Mouse (Mus musculus): ENCODE measurements at regions not wholly inside any gene's neighbourhood (a gene's known extent, or its start where the extent isn't known, plus 50 kb on each side); places are given as distances from the start of the nearest gene placed in this dataset.

DNA sequence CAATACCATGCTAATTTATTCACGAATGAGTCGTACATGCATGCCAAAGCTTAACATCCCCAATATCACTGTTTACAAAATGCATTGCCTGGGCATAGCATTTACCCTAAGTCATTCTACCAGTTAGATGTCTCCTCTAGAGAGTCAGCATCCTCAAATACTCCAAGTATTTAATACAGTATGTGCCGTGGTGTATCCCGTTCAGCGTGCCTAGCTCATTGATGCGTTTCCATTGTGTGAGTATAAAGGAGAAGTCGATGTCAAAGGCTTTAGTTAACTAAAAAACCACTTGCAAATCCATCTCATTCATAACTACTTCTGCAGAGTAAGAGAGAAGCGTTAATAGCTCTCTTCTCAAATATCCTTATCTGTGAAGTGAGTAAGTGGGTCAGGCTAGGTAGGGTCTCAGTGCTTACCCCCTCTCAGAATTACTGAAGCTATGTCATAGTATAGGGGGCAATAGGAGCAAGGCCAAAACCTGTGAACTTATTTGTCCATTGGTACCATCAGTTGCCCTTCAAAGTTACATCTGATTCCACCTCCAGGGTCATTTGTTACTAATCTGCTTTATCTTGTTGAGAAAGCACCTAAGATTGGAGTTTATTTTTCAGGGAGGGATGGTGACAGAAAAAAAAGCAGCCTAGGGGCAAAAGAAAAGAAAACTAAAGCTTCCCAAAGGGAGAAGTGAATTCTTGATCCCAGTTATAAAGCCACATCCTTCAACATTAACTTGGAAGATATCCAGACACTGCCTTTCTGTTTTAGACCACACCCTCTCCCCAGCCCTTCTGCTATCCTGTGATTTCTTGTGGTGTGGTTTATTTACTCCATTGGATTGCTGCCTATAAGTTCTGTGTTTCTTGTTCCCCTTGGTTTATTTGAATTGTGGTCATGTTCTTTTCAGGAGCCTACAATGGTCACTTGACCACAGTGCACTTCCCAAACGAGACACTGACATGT lies 427.2 kb upstream of the Ubash3b start:
- DNase-seq (ENCODE audit: low read depth) = no peak

DNA sequence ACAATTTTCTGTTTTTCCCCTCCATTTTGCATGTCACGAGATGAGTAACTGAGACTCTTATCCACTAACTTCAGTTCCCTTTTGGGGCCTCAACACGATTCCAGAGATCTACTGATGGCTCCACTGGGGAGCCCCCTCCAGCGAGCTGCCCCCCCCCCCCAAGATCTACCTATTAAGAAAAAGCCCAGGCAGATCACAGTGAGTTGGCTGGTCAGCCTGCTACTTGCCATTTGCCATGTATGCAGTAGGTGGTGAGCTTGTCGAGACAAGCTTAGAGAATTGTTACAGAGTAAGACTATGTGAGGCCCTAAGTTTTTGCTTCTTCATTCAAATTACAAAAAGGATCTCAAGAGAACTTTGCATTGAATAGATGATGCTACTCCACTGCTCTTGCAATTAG lies 426.3 kb upstream of the Ubash3b start:
- no peak for DNase-seq (ENCODE audit: low read depth)

DNA sequence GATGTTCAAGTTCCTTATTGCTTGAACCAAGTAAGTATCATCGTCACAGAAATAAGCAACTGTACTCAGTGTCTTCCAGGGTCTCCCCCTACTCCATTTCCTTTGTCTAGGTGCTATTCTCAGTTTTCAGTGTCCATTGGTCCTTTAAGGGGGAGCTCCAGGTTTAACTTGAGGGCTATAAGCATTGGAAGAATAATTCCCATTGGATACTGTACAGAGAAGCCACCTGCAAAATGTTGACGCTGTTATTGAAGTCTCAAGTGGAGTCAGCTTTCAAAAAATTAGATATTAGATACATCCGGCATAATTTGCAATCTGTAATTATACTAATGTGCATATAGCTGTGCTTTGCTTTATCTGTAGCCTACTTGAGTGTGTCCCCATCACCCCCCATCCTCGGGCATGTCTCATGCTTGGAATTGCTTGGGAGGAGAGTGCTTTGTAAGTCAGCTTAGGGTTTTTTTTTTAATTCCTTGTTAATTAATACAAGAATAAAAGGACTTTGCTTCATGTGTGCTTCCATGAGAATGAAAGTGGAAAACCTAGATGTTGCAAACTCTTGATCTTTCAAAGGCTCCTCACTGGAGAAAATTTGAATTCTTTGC lies 425.6 kb upstream of the Ubash3b start:
- DNase-seq (ENCODE audit: low read depth) = no peak

DNA sequence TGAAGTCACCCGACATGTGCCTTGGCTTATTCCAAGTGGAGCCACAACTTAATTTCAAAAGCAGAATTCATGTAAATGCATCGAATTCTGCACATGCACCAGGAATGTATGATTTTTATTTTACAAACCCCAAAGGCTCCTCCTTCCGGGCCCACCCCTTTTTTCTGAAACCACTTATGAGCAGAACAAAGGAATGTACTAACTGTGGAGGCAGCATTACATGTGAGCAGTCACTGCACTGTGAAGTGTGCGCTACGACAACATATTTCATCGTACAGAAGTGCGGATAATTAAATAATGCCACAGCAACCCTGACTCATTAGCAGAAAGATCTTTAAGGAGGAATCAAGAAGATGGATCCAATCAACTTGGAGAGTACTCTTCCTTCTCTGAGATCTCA lies 424.8 kb upstream of the Ubash3b start:
- no peak for DNase-seq (ENCODE audit: low read depth)

DNA sequence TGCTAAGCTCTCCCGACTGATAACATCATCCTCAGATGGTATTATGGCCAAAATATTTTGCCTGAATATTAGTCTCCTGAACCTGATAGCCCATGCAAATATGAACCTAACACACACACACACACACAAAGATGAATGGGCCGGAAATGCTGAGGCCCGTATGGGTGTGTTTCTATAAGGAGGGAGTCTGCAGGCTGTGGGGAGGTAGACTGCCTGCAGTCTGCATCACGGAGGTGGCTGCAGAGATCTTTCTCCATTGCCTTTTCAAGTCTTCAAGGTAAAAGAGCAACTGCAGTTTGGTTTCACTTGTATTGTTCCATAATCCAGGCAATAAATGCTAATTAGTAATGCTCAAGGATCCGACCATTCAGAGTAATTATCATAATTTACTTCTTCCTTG lies 424.3 kb upstream of the Ubash3b start:
- no peak for DNase-seq (ENCODE audit: low read depth)

DNA sequence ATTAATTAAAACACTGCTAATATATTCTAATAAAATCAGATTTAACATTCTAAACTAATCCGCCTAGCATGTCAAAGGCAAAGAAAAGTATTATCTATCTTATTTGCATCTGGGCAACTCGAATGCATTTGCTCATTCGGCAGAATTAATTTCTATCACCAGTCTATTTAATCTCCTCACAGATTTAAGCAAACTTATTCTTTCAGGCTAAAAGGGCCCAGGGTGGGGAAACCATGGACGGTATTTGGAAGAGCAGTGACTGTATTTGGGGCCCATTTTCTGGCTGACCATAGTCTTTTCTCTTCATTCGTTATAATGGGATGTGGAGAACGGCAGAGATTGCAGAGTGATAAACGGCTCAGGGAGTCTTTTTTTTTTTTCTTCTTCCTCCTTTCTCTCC lies 423.5 kb upstream of the Ubash3b start:
- no peak for DNase-seq (ENCODE audit: low read depth)

DNA sequence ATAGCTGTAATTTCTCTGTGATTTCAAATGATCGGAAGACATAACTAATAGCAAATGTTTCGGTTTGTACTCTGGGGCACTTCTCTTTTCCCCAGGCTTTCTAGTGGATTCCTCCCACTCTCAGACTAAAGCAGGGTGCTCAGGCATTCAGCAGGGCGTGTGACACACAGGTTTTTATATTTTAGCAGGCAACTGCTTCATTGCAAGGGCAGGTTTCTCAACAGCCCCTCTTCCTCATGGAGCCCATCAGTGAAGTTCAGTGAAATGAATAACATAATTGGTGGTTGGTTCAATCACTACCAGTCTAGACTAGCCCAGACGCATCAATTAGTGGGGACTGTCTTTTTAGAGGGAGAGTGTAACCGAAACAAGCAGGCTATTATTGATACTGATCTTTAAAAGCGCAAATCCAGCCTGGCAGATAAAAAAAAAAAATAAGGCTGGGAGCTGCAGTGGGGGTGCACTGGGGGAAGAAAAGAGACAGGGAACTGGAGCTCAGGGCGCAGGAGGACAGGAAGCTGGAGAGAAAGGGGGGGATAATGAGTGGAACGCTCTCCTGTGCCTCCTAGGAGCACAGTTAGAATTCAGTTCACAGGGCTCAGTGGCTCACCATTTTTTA lies 422.3 kb upstream of the Ubash3b start:
- DNase-seq (ENCODE audit: low read depth) = no peak

DNA sequence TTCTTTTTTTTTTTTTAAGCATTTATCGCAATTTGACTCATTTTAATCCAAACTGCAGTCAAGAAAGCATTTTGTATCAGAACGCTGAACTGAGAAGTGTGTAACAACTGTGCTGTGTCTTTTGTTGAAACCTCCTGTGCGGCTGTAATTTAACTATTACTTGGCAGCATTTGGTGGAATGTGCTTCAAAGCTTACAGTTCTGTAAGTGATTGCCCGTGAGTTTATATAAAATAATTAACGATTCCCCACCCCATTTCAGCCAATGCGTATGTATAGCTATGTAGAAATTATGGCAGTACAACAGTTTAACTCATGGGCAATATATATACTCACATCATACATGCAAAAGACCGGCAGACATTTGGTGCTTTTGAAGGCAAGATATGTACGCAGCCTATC lies 421.8 kb upstream of the Ubash3b start:
- no peak for DNase-seq (ENCODE audit: low read depth)

DNA sequence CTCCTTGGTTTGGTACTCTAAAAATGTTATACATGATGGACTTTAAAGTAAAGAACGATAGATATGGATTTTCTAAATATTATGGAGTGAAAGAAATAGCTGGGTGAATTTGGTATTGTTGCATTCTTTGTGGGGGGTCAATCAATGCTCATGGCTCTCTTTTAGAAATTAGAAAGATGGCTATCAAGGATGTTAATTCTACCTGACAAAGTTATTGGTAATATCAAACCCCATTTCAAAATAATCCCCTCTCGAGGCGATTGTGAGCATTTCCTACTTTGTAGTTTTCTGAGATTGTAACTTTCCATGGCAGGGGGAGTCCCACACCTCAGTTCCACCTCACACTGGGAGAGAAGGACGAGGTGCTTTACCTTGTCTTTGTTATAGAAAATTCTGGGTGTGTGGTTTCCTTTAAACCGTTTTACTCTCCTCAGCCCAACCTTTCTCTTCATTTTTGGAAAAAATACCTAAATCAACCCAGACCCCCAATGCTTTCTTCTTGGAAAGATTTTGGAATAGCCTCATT lies 421.3 kb upstream of the Ubash3b start:
- no peak for DNase-seq (ENCODE audit: low read depth)

DNA sequence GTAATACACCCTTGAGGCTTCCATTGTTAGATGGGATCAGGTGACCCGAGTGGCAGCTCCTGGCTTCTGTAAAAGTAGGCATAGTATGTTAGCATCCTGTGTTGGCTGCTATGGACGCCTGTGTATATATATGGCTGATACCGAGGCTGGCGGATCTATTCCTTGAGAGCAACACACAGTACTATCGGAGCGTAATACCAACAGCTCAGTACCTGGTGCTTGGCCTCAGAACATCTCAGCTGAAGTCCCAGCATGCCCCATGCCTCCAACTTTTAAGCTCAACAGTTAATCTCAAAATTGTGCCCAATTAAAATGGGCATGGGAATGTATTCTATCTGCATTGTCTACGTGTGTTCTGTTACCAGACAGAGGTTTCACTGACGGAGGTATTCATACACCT lies 420.7 kb upstream of the Ubash3b start:
- DNase-seq (ENCODE audit: low read depth) = no peak

DNA sequence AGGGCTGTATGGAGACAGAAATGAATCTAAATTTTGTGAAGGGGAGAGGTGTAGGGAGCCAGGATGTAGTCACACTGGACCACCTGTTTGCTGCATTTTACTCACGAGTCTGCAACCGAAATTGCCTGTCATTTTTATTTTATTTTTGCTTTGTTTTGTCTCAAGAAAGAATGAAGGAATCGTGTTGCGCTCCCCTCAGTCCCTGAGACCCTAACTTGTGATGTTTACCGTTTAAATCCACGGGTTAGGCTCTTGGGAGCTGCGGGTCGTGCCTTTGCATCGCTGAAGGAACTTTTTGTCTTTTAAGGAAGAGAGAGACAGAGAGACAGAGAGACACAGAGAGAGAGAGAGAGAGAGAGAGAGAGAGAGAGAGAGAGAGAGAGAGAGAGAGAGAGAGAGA lies 420.2 kb upstream of the Ubash3b start:
- no peak for DNase-seq (ENCODE audit: low read depth)

DNA sequence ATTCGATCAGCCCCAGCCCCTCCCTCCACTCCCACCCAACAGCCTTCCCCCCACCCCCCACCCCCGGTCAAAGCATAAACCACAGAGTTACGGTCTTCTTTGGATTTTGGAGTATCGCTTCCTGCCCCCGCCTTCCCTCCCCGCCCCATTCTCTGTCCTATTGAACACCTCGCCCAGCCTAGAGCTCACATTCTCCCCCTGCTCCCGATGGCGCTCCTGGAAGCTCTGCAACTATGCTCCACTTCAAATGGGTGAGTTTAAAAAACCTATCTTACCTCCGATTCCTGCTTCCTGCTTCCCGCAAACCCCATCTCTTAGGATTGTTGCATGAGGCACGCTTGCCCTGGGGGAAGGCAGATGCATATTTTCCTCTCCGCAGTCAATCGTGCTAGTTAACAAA lies 419.7 kb upstream of the Ubash3b start:
- no peak for DNase-seq (ENCODE audit: low read depth)

DNA sequence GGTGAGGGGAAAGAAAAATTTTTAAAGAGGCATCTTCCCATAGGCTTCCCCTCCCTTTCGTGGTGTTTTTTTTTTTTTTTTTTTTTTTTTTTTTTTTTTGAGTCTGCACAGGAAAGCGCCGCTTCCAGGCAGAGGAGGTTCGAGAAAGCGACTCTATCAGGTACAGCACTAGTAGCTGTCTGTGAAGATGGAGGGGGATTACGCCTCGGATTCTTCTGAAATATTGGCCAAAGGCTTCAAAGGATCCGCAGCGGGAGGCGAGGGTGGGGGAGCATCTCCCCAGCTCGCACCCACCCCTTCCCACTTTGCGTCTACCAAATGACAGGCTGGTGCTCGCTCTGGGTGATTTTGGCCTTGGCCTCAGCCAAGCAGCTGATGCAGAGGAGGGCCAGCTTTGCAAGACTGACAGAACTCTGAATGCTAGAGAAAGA lies 419.1 kb upstream of the Ubash3b start:
- no peak for DNase-seq (ENCODE audit: low read depth)

DNA sequence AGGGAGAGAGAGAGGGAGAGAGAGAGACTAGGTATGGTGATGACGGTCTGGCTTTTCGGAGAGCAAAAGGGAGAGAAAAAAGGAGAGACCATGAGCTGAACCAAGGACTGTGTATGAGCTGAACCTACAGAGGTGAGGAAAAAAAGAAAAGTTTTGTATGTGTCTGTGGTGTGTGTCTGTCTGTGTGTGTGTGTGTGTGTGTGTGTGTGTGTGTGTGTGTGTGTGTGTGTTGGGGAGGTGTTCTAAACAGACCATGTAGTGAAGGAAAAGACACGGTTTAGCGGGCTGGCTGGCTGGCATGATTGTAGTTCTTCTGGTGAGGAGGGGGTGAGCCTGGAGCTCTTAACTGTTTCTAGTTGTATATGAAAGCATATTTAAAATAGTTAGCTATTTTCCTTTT lies 418.6 kb upstream of the Ubash3b start:
- no peak for DNase-seq (ENCODE audit: low read depth)

DNA sequence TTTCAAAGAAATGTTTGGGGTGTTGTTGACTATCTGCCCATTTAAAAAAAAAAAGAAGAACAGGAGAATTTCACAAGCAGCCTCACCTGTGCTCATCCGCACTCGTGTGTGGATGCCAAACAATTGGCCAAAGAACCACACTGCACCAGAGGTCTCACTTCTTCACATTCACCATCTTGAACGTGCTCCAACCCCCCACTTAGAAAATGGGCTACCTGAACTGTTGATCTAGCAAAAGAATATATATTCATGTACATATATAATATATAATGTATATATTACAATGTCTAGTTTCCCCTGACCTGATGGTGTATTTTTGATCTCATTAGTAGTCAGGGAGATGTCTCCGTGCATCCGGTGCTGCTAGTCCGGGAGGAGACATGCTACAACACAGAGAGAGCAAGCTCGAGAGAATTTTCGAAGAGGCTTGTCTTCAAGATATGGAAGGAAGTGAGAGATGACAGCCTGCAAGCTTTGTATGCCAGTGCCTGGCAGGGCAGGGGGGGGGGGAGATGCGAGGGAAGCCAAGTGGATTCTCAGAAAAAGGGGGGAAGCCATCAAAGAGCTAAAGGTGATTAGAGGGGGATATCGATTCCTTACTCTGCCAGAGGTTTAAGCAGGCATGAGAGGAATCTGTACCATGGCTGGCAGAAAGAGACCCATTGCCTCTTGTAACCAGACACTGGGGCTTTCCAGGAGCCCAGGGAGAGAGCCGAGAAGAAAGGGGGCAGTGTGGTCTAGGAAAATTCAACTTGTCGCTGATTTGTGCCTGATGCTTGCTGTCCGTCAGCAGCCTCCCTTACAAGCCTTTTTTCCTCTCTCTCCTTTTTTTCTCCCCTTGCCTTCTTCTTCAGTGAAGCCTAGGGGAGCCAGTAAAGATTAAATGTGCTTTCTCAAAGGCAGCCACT lies 417.9 kb upstream of the Ubash3b start:
- DNase-seq (ENCODE audit: low read depth) = no peak

DNA sequence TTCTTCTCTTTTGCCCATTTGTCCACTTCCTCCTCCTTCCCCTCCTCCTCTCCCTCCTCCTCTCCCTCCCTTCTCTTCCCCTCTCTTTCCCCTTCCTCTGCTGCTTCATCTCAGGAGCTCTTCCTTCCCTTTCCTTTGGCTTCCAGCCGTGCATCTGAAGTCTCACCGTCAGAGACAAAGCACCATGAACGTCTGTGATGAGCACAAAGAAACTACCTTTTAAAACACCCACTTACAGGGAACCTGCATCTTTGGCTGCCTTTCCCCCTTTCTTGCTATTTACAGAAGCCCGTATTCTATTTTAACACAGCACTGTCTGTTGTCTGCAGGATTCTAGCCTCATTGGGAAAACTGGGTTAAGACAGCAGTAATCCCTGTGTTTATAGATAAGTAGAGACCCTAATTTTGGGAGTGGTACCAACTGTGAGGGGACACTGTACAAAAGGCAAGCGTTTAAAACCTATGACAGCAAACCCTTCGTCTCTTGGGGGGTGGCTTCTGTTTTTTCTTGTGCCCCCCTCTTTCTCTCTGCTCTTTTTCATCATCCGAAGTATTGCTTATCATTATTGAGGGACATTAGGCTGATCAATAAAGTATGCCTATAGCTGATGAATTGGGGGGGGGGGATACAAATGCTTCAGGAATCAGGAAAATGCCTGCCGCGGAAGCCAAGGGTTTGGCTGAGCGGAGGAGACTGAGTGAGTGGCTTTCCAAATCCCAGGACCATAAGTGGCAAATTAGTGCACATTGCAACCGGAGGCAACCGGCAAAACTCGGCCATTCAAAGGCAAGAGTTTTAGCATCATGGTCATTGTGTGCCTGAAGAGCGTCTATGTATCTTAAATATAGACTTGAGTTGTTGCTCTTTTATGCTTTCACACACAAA lies 417.0 kb upstream of the Ubash3b start:
- no peak for DNase-seq (ENCODE audit: low read depth)

DNA sequence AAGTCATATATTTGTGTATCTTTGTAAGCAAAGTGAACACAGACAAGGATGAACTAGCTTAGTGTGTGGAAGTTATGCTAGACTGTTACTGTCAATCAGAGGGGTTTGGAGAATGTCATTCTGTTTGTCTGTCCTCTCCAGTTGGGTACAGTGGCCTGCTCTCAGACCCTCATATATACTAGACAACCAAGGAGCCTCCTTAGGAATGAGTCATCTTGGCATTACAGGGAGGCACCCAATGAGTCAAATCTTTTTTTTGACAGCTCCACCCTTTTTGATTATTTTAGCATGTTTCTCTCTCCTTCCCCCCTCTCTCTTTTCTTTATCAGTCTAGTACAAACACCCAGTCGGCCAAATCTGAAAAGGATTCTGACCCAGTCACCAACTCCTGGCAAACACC lies 416.3 kb upstream of the Ubash3b start:
- DNase-seq (ENCODE audit: low read depth) = no peak

DNA sequence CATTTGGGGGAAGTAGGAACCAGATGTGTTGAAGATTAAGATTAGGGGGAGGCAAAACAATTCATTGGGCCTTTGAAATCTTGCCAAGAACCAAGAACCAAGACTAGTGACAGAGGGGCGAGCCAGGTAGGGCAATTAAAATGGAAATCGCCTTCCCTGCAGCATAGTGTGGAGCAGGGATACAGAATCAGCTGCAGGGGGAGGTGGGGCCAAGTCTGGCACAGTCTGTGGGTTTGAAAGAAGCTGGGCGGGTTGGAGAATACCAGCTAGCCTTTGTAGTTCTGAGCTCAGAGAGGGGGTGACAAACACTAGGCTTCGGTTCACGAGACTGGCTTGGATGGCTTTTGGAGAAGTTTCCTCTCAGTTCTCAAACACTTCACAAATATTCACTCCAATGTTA lies 414.3 kb upstream of the Ubash3b start:
- DNase-seq (ENCODE audit: low read depth) = no peak

DNA sequence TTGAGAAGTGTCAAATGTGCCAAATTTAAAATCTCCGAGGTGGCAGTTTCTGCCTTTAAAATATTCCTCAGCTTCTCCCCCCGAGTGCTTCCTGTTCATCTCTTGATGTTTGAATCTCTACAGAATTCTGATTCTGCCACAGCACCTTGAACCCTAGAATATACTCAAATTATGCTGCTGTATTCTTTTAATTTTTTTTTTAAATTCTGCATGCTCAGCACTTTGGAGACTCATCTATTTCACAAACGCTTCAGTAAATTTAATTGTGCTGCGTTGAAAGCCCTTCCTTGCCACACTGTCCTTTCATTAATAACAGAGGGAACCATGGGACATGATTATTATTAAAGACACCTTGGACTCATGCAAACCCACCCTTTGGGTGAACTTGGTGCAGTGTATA lies 408.8 kb upstream of the Ubash3b start:
- no peak for DNase-seq (ENCODE audit: low read depth)

DNA sequence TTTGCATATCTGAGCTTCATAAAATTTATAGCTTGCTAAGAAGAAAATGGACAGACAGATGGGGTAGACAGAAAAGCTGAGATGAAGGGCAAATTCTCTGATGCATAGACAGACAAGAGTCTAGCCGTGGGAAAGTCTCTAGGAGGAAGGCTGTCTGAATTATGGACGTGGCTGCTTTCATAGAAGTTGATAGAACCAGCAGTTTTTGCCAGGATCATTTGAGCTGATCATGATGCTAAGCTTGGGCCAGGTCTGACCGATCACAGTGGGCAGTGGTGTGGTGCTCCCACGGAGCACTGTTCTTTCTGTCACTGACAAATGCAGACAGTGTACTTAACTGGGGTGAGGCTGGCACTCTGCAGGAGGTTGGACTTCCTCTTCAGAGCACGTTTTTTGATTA lies 405.0 kb upstream of the Ubash3b start:
- no peak for DNase-seq (ENCODE audit: low read depth)

DNA sequence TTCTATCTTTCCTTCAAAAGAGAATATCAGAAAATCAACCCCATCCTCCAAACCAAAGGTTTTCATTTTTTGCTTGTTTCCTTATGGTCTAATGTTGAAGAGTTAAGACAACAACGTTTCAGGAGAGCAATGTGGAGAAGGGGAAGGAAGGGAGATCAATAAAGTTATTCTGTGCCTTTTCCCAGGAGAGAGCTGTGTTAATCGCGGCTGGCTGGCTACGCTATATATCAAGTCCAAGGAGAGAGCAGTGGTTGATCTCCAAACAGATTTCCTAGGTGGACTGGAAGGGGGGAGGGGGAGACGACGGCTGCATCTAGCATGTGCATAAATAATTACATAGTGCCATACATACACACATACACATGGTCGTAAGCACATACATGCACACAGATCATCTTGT lies 404.3 kb upstream of the Ubash3b start:
- no peak for DNase-seq (ENCODE audit: low read depth)

All from naive thymus-derived CD4-positive, alpha-beta T cell, adult 2 months (primary cell).